Mouse (Mus musculus): ENCODE measurements around the gene Pax8.

Pax8 gene

GRCm38 (mm10) chr2:24475420-24475819, at the start of gene Pax8:
Gene Pax8, minus strand, starts transcription at chr2:24475599.
- peak; percentile 90 for DNase-seq

- peak; percentile 66 for DNase-seq
These were observed 46.2 kb upstream of the Pax8 start for GRCm38 (mm10) chr2:24521430-24522226.

- DNase-seq, result peak; percentile 50
These were observed 45.3 kb upstream of the Pax8 start for GRCm38 (mm10) chr2:24520576-24521272.

GRCm38 (mm10) chr2:24516946-24517345, 41.5 kb upstream of the Pax8 start:
- no peak for DNase-seq

- no peak for DNase-seq
These were observed 32.0 kb upstream of the Pax8 start for GRCm38 (mm10) chr2:24507359-24507758.

- peak; percentile 74 for DNase-seq
These were observed 27.6 kb upstream of the Pax8 start for GRCm38 (mm10) chr2:24502963-24503471.

- DNase-seq, result no peak
These were observed 25.5 kb upstream of the Pax8 start for GRCm38 (mm10) chr2:24500921-24501320.

- DNase-seq, result peak; percentile 24
These were observed 15.2 kb upstream of the Pax8 start for GRCm38 (mm10) chr2:24490564-24490963.

- no peak for DNase-seq
These were observed 13.3 kb upstream of the Pax8 start for GRCm38 (mm10) chr2:24488660-24489059.

- peak; percentile 63 for DNase-seq
These were observed 11.8 kb upstream of the Pax8 start for GRCm38 (mm10) chr2:24487056-24487825.

GRCm38 (mm10) chr2:24485398-24485797, 10.0 kb upstream of the Pax8 start:
- DNase-seq, result no peak

- peak; percentile 51 for DNase-seq
These were observed 4.5 kb upstream of the Pax8 start for GRCm38 (mm10) chr2:24479906-24480305.

- peak; percentile 63 for DNase-seq
These were observed 3.8 kb upstream of the Pax8 start for GRCm38 (mm10) chr2:24479151-24479550.

- peak; percentile 26 for DNase-seq
These were observed 3.2 kb upstream of the Pax8 start for GRCm38 (mm10) chr2:24478611-24479010.

- DNase-seq, result peak; percentile 35
These were observed 653 bp downstream of the Pax8 start for GRCm38 (mm10) chr2:24474514-24475378.

- DNase-seq, result peak; percentile 38
These were observed 1.5 kb downstream of the Pax8 start for GRCm38 (mm10) chr2:24473641-24474511.

- peak; percentile 39 for DNase-seq
These were observed 2.7 kb downstream of the Pax8 start for GRCm38 (mm10) chr2:24472677-24473076.

- no peak for DNase-seq
These were observed 3.3 kb downstream of the Pax8 start for GRCm38 (mm10) chr2:24472111-24472510.

GRCm38 (mm10) chr2:24469102-24469501, 6.3 kb downstream of the Pax8 start:
- peak; percentile 27 for DNase-seq

- DNase-seq, result no peak
These were observed 7.0 kb downstream of the Pax8 start for GRCm38 (mm10) chr2:24468430-24468829.

- no peak for DNase-seq
These were observed 8.2 kb downstream of the Pax8 start for GRCm38 (mm10) chr2:24467156-24467555.

All from kidney, postnatal 10 days (tissue).